Mouse (Mus musculus) testis, postnatal 14 days (tissue): ENCODE results near the gene Gm28557.
"Not testable (repeated sequence)": the region's sequence is repeated elsewhere in the genome, so short reads cannot be mapped to it uniquely, and the experiment has no call there.

Experiments used
- DNase-seq: peaks from one replicate; pipeline ENCODE4 v3.0.0; 2021; ENCODE audit warnings: low spot score

Gm28557 gene

GRCm38 (mm10) chr13:67108194-67108820, at the start of gene Gm28557:
Gene Gm28557 (minus strand): TSS chr13:67108604.
- DNase-seq: peak; percentile 89

DNA sequence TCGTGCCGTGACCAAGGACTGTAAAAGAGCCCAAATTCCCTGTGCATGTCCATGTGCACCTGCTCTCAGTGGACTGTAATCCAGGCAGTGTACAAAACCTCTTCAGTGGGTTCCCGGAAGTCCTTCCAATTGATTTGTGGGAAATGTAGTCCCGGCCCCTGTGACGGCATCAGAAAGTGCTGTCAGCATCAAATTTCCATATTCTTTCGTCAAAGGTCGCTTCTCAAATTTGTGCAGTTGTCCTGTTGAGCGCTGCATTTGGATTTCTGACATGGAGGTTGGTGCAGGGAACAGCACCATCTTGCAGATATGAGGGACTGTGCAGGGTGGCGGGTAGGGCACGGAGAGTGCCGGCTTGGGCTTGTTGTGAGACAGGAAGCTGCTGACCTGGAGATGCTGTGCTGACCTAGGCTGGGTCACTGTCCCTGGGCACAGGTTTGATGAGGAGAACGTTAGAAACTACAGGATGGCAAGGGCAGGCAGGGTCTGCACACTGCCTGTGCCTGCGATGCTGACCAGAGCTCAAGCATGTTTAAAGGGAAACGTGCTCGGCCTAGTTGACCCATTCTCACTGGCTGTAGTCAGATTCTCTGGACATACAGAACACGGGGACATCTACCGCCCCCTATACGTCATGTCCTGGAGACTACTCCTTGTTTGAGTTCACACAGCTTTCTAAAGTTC, 19.8 kb upstream of the Gm28557 start:
- DNase-seq: peak; percentile 76

DNA sequence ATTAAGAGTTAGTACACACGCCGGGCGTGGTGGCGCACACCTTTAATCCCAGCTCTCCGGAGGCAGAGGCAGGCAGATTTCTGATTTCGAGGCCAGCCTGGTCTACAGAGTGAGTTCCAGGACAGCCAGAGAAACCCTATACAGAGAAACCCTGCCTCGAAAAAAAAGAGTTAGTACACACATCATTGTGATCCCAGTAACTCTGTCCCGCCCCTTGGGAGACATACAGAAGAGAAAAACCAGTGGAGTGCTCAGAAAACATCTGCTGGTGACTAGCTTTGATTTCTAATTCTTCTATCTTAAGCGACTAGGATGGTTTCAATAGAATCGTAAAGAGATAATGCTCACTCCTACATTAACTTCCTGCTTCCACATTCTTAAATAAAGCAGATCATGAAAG, 19.1 kb upstream of the Gm28557 start:
- not testable (repeated sequence) for DNase-seq

DNA sequence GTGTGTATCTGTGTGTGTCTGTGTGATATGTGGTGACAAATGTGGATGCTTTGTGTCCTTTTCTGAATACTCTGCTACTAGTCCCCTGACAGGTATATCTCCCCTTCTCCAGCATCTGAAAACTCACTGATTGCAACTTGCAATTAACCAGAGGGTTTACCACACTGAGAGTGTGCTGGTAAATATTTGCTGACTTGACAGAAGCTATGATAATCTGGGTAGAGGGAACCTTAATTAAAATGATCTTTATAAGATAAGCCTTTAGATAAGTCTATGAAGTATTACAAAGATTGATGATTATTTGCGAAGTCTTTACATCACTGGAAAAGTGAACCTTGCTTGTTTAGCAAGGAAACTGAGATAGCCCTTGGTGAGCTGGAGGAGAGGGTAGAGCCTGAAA, 16.1 kb upstream of the Gm28557 start:
- no peak for DNase-seq

DNA sequence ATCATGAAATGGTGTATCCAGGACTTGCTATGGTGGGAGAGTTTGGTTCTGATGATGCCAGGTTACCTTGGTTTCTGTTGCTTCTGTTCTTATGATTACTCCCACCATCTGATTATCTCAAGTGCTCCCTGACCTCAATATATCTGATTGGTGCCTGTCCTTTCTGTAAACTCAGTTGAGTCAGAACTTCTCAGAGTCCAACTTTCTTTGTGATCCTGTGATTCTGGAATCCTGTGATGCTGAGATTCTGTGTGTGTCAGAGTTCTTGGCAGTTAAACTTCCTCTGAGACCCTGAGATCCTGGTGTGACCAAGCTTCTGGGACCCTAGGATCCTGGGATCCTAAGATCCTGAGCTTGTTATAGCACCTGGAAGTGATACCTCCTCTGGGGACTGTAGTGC, 13.0 kb upstream of the Gm28557 start, which contains the start of gene Zfp759:
Zfp759 (plus strand) TSS at position 301 of the 400 bp plus-strand sequence.
- not testable (repeated sequence) for DNase-seq

GRCm38 (mm10) chr13:67116163-67116562, 7.8 kb upstream of the Gm28557 start, which contains the start of gene Rslcan18:
Gene Rslcan18 (minus strand): TSS chr13:67116263.
- not testable (repeated sequence) for DNase-seq

DNA sequence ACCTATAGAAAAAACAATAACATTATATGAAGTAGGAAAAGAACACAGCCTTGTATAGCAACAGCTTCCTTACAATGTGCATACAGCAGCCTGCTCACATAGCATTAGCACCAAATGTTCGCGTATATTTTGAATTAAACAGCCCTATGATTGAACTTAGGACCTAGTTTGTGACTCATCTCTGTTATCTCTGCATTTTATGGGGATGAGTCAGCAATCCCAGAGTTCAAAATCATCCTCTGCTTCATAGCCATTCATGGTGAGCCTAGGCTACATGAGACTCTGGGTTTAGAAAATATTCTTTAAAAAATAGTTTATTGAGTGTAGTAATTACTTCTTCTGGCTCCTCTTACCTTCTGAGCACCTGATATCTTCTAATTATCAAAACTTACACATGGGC, 4.9 kb upstream of the Gm28557 start:
- DNase-seq: no peak

DNA sequence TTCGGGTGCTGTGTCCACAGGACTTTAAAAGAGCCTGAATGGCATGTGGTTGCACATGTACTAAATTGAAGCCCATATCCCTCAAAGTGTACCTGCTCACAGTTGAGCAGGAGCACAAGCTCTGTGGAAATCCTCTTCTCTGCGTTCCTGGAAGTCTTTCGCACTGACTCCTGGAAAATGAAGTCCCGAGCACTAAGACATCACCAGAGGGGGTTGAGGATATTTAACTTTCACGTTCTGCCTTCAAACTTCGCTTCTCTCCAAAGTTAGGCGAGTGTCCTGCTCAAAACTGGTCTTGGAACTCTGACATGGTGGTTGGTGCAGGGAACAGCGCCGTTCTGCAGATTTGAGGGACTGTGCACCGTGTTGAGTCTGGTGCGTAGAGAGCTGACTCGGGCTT, 3.7 kb upstream of the Gm28557 start:
- no peak for DNase-seq

DNA sequence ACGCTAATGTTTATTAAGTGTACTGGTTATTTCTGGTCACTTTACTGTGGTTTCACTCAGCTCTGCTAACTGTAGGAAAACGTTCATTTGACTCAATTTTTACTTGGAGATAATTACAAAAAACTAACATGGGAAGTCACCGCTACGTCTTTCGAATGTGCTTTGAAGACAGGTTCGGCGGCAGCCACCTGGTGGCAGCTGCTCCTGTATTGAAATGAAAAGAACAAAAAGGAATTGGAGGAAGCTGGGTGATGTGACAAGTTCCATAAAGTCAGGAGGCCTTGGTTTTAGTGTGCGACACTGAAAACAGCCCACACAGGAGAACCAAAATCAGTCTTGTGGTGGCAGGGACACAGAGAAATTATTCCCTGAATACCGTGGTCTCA, 410 bp upstream of the Gm28557 start:
- DNase-seq: peak; percentile 21

DNA sequence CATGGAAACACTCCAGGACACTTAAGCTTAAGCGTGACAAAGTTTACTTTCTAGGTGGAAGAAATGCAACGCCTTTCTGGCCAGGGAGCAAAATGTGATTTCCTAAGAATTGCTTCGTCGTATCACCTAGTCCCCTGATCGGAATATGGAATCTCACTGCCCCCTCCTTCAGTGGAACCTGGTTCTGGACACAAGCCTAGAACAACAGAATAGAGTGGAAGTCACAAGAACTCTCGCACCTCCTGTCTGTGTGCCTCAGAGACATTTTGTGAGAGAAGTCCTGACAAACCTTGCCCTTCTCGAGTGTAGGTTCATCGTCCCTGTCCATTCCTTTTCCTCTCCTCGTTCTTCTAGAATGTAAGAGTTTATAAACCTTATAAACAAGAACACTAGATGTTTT, 723 bp downstream of the Gm28557 start:
- no peak for DNase-seq

DNA sequence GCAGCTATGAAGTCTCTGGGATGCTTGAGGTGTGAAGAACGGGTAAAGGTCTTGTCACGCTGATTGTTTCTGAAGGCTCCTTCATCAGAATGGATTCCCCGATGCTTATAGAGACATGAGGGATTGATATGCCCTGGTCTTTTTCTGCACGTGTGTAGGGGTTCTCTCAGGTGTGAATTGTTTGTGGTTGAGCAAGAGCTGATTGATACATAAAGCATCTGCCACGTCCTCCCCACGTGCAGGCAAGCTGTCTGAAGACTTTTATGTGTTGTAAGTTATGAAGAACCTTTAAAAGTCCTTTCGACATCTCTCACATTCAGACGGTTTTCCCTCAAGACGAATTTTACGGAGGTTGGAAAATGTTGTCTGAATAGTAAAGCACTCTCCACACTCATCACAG, 10.5 kb downstream of the Gm28557 start, which contains the start of gene Zfp708:
Zfp708 (minus strand) TSS at position 101 of the 400 bp plus-strand sequence.
- DNase-seq: no peak

- no peak for DNase-seq
These were observed 18.2 kb downstream of the Gm28557 start for GRCm38 (mm10) chr13:67090154-67090553.

GRCm38 (mm10) chr13:67081946-67082345, 26.5 kb downstream of the Gm28557 start:
- DNase-seq: no peak

DNA sequence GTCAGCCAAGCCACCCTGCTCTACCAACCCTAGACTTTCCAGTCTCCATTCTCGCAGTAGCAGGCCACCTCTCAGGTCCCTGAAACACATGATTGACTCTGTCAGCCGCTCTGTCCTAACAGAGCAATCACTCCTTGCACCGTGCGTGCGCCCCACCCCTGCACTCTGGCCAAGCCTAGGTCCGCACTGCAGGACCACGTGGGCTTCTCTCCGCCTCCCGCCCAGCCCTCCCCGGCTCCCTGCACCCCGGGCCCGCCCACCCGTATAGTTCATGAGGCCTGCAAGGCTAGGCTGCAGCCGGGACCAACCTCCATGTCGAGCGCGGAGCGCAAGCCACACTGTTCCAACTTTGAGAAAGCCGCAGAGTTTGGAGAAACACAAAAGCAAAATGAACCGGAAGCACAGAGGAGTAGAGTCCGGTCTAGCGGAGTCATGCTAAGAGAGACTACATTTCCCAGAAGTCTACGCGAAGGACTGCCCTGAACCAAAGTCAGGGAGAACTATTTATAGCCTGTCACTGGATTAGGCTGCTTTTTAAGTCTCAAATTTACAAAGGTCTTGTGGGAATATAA, 27.2 kb downstream of the Gm28557 start:
- DNase-seq: peak; percentile 73

DNA sequence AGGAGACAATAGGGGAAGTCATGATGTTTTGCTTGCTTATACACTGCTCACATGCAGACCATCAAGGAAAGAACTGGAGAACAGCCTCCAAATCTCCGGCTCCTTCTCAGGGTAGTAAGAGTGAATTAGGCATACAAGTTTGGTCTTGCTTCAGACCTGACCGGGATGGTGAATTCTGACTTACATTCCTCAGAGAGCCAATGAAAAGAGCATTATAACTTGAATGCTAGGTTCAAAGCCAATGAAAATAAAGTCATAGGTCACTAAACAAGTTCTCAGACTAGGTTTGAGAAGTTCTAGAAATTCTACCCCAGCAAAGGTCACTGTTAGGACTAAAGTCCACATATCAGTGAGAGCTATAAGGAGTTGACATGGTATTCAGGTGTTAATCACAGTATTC, 31.2 kb downstream of the Gm28557 start:
- no peak for DNase-seq

DNA sequence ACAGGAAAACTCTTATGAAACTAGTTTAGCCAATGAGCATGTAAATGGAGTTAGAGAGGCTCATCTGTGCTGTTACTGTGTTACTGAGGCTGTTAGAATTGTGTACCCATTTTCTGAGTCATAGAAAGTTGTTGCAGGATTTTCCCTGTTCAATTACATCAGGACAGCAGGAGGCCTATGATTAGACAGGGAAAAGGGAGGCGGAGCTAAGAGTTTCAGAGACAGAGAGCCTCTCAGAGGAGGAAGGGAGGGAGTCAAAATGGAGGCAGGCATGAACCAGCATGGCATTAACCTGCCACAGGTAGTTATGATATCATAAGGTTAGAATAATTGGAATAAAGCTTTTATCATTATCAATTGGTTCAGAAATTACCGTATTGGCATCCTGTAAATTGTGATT, 35.6 kb downstream of the Gm28557 start:
- DNase-seq: no peak

DNA sequence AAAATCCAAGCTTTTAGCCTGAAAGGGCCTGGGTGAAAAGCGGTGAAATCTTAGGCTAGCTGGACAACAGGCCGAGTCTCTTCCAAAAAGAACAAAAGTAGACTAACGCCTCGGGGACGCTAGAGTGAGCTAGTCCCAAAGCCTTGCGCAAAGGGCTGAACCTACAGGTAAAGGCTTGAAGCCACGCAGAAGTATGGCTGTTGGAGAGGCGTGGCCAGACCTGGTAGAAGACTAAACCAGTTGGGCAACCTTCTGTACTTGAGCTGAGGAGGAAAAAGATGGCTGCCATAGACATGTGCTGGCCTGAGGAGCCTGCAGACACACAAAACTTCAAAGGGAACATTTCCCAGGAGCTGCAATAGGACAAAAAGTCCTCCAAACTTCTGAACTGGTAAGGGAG, 43.0 kb downstream of the Gm28557 start:
- no peak for DNase-seq

DNA sequence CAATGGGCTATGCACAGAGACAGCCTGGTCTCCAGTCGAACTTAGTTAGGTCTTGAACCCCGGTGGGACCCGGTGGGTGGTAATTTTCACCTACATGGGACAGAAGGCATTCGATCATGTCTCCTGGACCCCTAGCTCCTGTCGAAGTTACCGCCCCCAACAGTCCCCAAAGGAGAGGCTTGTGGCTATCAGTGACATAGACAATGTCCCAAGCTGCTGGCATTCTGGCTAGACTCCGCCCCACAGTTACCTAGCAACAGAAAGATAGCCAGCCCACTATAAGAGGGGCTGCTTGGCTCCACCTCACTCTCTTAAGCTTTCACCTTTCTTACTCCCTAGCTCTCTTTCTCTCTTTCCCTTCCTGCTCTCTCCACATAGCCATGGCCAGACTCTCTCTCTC, 46.0 kb downstream of the Gm28557 start:
- no peak for DNase-seq

DNA sequence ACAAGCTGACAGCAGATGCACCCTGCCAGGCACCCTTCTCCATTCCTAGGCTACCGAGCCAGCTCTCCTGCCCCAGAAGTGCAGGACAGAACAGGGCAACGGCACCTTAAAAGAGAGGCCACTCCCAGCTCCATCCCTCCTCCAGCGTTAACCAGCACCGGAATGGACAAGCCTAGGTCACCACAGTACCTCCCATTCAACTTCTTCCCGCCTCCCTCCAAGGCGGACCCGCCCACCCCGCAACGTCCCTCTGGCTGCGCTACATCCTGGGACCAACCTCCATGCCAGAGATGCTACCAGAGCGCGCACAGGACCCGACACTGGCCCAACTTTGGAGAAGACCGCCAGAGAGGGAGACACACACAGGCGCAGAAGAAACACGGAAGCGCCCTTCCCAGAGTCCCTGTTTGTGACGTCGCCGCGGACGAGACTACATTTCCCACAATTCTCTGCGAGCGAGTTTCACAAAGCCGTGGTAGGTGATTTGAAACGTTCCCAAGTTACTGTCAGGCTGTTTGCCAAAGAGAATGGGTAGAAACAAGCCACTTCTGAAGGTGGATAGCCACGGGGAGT, 47.5 kb downstream of the Gm28557 start, which contains the start of gene Zfp712:
Zfp712 (minus strand) TSS at position 385 of the 573 bp plus-strand sequence.
- peak; percentile 88 for DNase-seq

DNA sequence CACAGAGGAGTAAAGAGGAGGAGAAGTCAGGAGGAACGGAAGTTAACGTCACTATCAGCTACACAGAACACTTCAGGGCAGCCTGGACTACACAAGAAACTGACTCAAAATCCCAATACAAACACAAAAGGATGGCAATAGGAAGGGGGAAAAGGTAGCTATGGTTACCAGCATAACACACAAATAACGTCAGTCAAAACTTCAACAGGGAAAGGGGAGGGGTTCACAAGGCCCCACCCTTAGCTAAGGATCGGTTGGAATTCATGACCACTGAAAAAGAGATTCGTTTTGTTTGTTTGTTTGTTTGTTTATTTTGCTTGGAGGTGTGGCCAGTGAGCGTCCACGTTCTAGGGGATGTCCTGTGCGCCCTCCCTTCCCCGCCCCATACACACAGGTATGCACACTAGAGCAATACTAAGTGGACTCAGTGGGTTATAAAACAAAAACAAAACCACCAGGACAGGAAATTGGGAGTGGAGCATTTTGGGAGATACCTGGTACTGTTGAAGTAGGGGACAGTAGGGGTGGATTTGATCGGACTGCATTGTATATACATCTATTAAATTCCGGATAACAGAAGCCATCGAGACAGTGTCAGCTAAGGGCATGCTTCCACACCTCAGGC, 48.1 kb downstream of the Gm28557 start:
- no peak for DNase-seq
